Mouse (Mus musculus) splenic B cell, adult 2 months (primary cell): Measurements from ENCODE around the gene Zfp462.
"Not testable (repeated sequence)": the region's sequence is repeated elsewhere in the genome, so short reads cannot be mapped to it uniquely, and the experiment has no call there.

ENCODE experiments used
- DNase-seq: peaks from one replicate; pipeline ENCODE4 v3.0.0-alpha.2; 2011; ENCODE audit warnings: low read depth, low spot score
- H3K27me3 ChIP-seq: 2 replicates; pipeline ENCODE4 v1.6.1; 2012; ENCODE audit warnings: mild to moderate bottlenecking, low read length, moderate library complexity, mixed read lengths; ENCODE audit not compliant: control insufficient read depth, poor library complexity, insufficient read depth, severe bottlenecking
- H3K36me3 ChIP-seq: 2 replicates; pipeline ENCODE4 v1.6.1; 2012; ENCODE audit warnings: mild to moderate bottlenecking, low read length, moderate library complexity, mixed read lengths; ENCODE audit not compliant: control insufficient read depth, poor library complexity, insufficient read depth, severe bottlenecking

The Zfp462 gene

GRCm38 (mm10) chr4:54967166-54967565, 22.3 kb downstream of the Zfp462 start:
- Histone ChIP-seq H3K36me3 (no peaks in the 10 kb centered on the region), H3K27me3 (no peaks in the 10 kb centered on the region)
- no peak for DNase-seq

- DNase-seq, result no peak
- H3K36me3 ChIP-seq, result no peaks in the 10 kb centered on the region
- no peaks in the 10 kb centered on the region for H3K27me3 ChIP-seq
Measured at GRCm38 (mm10) chr4:54967721-54968120, 22.9 kb downstream of the Zfp462 start.

DNA sequence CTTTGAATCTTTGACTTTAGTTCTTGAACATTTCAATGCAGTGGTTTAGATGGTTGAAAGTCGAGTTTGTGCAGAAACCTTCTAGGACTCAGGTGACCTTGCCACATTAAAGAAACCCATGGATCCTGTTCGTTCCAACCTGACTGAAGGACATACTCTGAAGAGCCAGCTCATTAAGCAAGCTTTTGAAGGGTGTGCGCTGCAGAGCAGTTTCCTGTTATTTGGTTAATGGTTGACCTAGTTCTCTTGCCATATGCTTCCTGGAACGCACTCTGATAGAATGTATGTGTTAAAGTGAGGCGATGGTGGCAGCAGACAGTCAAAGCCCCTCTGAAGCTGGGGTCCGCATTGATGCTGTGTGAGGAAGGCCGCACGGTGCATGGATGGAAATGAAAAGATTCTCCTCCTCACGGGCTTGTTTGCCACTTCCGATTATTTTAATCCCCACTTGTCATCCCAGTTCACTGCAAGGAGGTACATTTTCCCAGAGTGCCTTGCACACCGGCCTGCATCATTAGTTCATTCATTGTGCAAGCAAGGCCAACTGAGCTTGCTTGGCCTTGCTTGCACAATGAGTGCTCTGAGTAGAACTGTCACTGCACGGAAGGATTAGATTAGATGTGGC, 24.9 kb downstream of the Zfp462 start:
- no peak for DNase-seq
- Histone ChIP-seq H3K36me3 (no peaks in the 10 kb centered on the region), H3K27me3 (no peaks in the 10 kb centered on the region)

- Histone ChIP-seq H3K36me3 (no peaks in the 10 kb centered on the region), H3K27me3 (no peaks in the 10 kb centered on the region)
- no peak for DNase-seq
Measured at GRCm38 (mm10) chr4:54971386-54971785, 26.5 kb downstream of the Zfp462 start.

- DNase-seq, result no peak
Measured at GRCm38 (mm10) chr4:54972096-54972495, 27.2 kb downstream of the Zfp462 start.

GRCm38 (mm10) chr4:54972827-54973560, 28.1 kb downstream of the Zfp462 start:
- no peak for DNase-seq
- H3K27me3 ChIP-seq, result no peaks in the 10 kb centered on the region
- no peaks in the 10 kb centered on the region for H3K36me3 ChIP-seq

More at GRCm38 (mm10) chr4:54972096-54972495, 27.2 kb downstream of the Zfp462 start:
- Histone ChIP-seq H3K36me3 (no peaks in the 10 kb centered on the region), H3K27me3 (no peaks in the 10 kb centered on the region)

GRCm38 (mm10) chr4:54979771-54980472, 35.1 kb downstream of the Zfp462 start:
- H3K36me3 ChIP-seq, result no peaks in the 10 kb centered on the region
- no peaks in the 10 kb centered on the region for H3K27me3 ChIP-seq
- no peak for DNase-seq

DNA sequence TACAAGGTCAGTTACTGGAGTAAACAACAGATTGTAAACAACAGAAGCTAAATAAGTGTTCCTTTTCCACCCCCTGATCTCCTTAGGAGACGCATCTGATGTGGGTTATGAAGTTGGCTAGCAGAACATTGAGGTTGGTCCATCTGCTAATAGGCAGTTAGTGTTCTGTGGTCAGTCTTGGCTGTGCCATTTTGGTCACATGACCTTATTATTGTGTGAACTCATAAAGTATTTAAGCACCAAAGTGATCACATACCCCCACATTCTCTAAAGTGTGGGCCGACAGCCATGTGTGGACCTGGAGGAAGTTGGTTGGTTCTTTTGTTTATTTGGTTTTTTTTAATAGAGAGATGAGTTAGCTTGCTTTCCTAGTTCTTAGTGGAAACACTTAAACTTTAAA, 39.7 kb downstream of the Zfp462 start:
- no peaks in the 10 kb centered on the region for H3K27me3 ChIP-seq

DNA sequence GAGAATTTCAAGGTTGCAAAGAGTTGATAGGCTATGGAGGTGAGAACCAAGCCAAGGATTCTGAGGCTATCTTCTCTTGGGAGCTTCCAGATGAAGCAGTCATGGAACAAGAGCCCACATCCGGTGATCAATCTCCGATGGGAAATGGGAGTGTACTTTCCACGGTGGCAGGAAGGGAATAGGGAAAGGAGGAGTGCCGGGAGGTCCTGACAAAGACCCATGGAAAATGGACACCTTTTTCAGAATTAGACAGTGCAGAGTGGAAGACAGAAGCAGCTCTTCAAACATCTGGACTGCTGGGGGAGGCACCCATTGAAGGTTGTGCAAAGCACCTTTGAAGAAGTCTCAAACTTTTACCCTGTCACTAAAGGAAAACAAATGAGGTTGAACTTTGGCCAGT, 41.8 kb downstream of the Zfp462 start:
- DNase-seq, result no peak
- Histone ChIP-seq H3K27me3 (no peaks in the 10 kb centered on the region), H3K36me3 (no peaks in the 10 kb centered on the region)

More for the DNA sequence above, 39.7 kb downstream of the Zfp462 start:
- no peak for DNase-seq
- no peaks in the 10 kb centered on the region for H3K36me3 ChIP-seq

- H3K36me3 ChIP-seq, result no peaks in the 10 kb centered on the region
- DNase-seq, result no peak
- H3K27me3 ChIP-seq, result no peaks in the 10 kb centered on the region
Measured at GRCm38 (mm10) chr4:54987256-54987655, 42.4 kb downstream of the Zfp462 start.

GRCm38 (mm10) chr4:54987926-54988325, 43.1 kb downstream of the Zfp462 start:
- Histone ChIP-seq H3K27me3 (no peaks in the 10 kb centered on the region), H3K36me3 (no peaks in the 10 kb centered on the region)
- DNase-seq, result no peak

DNA sequence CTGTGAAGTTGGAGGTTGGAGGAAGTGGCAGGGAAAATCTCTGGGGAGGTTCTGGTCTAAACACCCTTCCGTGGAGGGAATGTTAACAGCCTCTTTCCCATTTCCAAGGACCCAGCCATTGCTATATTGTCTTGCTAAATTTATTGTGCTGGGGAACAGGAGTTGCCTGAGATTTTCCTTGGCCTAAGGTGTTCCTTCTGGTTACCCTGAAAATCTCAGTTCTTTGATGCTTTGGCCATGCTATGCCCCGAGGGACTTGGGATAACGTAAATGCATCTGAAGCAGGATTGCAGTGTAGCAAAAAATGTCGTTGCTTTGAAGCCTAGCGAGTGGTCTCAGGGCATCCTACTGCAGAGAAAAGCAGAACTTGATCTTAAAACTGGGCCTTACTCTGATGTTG, 47.1 kb downstream of the Zfp462 start:
- Histone ChIP-seq H3K27me3 (no peaks in the 10 kb centered on the region), H3K36me3 (no peaks in the 10 kb centered on the region)
- no peak for DNase-seq

DNA sequence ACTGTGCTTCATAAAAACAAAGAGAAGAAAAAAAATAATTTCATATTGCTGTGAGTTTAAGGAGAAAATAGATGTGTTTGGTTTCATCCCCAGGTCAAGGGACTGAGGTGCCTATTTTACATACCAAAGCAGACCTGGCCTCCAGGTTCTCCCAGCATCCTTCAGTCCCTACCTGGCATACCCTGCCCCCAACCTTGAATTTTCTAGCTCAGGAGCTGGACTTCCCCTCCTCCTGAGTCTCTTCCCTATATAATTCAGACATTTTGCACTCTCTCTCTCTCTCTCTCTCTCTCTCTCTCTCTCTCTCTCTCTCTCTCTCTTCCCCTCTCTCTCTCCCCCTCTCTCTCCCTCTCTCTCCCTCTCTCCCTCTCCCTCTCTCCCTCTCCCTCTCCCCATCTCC, 48.2 kb downstream of the Zfp462 start:
- DNase-seq, H3K36me3 ChIP-seq, H3K27me3 ChIP-seq: not testable (repeated sequence)

DNA sequence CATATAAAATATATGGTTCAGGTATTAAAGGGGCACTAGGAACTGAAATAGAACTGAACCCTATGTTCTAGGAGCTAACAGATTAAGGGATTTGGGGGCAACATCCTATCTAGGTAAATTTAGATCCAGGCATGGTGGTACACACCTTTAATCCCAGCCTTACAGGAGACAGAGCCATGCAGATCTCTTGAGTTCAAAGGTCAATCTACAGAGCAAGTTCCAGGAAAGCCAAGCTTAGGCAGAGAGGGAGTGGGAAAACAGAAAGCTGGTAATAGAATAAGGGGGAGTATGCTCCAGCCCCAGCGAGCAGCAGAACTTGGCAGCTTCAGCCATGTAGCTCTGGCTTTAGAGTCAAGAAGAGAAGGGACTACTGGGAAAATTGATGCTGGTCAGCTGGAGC, 50.4 kb downstream of the Zfp462 start:
- Histone ChIP-seq H3K27me3 (no peaks in the 10 kb centered on the region), H3K36me3 (no peaks in the 10 kb centered on the region)
- DNase-seq, result no peak

- Histone ChIP-seq H3K27me3 (no peaks in the 10 kb centered on the region), H3K36me3 (no peaks in the 10 kb centered on the region)
- no peak for DNase-seq
Measured at GRCm38 (mm10) chr4:54996064-54996463, 51.2 kb downstream of the Zfp462 start.
